Mouse (Mus musculus) gastrocnemius, adult 18-20 months (tissue): ENCODE data around the gene Tbc1d8. TPM values are rescaled to one million over a fixed set of nuclear protein-coding genes. Genes with fewer than 3 reads are reported as not detected.

Experiments used
- DNase-seq: peaks from one replicate; pipeline ENCODE4 v3.0.0; 2021; ENCODE audit warnings: low spot score
- total RNA-seq, 2 experiments: library from RNA; stranded (reverse); gene quantifications; 2 replicates each; pipeline ENCODE4 v1.2.3; 2021

Tbc1d8 gene
- total RNA-seq, 2 experiments from 2014 or later = 8.3 to 9.5 TPM

DNA sequence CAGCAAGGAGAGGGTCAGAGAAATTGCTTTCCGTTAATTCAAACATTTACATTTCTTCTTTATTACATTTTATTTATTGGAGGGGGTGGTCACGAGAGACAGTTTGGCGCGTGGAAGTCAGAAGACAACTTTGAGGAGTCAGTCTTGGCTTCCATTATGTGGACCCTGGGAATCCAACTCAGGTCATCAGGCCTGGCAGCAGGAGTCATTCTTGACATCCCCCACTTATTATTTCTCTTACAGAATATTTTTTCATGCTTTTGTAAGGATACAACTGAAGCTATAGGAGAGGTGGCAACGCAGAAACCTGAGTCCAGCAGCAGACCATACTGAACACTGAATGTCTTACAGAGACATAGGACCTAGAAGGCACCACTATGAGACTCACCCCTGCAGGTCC is 699 bp upstream of the Tbc1d8 start:
- DNase-seq = no peak

- DNase-seq = no peak
These were observed 293 bp upstream of the Tbc1d8 start for GRCm38 (mm10) chr1:39478896-39479200.

GRCm38 (mm10) chr1:39477064-39477463 is 1.5 kb downstream of the Tbc1d8 start:
- no peak for DNase-seq

DNA sequence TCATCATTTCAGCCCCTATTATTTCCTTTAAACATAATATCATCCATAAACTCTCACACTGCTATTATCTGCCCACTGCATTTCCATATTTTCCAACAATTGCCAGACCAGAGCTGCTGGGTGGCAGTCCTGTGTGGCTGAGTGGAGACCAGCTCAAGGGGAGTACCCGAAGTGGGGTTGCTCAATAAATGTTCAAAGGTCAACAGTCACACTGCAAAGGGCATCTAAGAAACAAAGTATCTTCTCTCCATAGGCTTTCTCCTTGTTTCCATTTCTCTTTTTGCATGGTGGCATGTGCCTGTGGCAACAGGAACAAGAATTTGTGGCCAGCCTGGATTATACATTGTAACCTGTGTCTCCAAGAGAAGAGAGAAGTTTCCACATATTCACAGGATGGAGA is 2.2 kb downstream of the Tbc1d8 start:
- DNase-seq = no peak

GRCm38 (mm10) chr1:39474516-39474915 is 4.0 kb downstream of the Tbc1d8 start:
- no peak for DNase-seq

- no peak for DNase-seq
These were observed 7.2 kb downstream of the Tbc1d8 start for GRCm38 (mm10) chr1:39471298-39471902.

DNA sequence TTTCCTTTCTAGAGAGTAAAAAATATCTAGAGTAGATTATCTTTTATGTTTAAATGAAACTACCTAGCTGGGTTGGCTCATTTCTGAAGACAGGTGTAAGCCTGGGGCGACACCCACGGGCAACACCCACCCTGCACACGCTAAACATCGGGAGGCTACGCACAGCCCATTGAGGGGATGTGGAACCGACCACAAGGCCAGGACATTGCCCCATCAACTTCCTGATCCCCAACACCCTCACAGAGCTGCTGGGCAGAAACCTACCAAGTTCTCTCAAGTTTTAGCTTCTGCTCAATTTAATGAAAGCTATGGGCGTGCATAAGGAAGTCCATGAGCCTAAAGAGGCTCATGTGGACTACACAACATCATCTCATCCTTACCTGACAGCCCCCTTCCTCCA is 9.6 kb downstream of the Tbc1d8 start:
- no peak for DNase-seq

GRCm38 (mm10) chr1:39466526-39466925 is 12.0 kb downstream of the Tbc1d8 start:
- no peak for DNase-seq

GRCm38 (mm10) chr1:39464760-39465159 is 13.8 kb downstream of the Tbc1d8 start:
- no peak for DNase-seq

- no peak for DNase-seq
These were observed 15.6 kb downstream of the Tbc1d8 start for GRCm38 (mm10) chr1:39462937-39463444.

DNA sequence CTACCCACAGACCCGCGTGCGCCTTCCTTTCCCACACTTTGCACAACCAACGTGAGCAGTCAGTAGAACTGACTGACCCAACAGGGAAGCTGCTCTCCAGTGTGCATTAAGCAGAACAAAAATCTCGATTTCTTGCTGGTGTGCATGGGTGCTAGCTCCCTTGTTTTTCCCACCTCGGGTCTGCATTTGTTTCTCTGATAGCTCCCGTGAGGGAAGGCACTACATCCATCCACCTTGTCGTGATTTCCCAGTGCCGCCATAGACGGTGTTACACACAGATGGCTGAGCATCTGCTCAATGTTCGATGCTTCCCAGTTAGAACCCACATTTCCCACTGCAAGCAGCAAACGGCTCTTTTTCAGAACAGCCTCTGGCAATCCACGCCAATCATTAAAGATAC is 16.5 kb downstream of the Tbc1d8 start:
- no peak for DNase-seq

- DNase-seq = no peak
These were observed 18.1 kb downstream of the Tbc1d8 start for GRCm38 (mm10) chr1:39460495-39460894.

DNA sequence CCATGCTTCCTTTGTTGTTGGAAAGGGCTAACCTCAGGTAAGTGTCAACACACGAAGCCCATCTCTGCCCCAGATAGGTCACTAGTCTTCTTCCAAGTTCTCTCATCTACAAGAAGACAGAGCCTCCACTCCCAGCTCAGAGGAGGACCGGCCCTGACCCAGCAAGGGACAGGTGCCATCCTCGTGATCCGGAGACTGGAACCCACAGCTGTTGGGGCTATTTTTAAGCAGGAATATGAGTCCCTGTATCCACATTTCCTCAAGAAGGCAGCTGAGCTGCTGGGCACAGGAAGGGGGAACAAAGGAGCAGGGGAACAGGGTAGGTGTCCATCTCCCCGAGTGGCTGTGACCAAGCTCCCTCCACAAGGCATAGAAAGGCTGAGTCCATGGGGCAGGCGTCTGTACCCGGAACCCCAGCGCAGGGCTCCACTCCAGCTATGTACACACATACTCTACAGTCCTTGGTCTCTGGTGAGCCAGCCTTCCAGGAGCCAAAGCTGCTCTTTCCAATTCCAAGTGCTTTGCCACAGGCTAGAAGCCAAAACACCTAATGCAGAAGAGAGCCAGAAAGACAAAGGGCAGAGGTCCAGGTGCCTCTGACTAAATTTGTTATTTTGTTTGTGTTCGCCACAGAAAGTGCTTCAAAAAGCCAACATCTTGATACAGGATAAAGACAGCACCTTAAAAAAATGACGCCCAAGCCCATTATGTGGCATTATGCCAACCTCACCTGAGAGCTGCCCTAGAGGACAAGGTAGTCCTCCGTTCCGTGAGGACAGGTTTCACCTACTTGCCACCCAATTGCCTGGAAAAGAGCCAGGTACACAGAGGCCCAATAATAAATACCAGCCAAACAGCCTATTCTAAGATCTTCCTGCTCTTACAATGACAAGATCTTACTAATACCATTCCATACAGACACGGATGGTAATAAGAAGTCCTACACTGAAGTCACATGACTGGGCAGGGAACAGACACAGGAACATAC is 20.4 kb downstream of the Tbc1d8 start:
- DNase-seq = peak; percentile 79

- DNase-seq = no peak
These were observed 22.1 kb downstream of the Tbc1d8 start for GRCm38 (mm10) chr1:39456421-39456853.

GRCm38 (mm10) chr1:39455350-39456023 is 23.1 kb downstream of the Tbc1d8 start:
- no peak for DNase-seq

GRCm38 (mm10) chr1:39454783-39455175 is 23.8 kb downstream of the Tbc1d8 start:
- peak; percentile 36 for DNase-seq

- DNase-seq = no peak
These were observed 24.3 kb downstream of the Tbc1d8 start for GRCm38 (mm10) chr1:39454108-39454782.

GRCm38 (mm10) chr1:39452203-39452602 is 26.4 kb downstream of the Tbc1d8 start:
- no peak for DNase-seq

GRCm38 (mm10) chr1:39450069-39450728 is 28.4 kb downstream of the Tbc1d8 start:
- DNase-seq = no peak

GRCm38 (mm10) chr1:39449251-39449790 is 29.2 kb downstream of the Tbc1d8 start:
- peak; percentile 46 for DNase-seq

- DNase-seq = no peak
These were observed 29.7 kb downstream of the Tbc1d8 start for GRCm38 (mm10) chr1:39448819-39449218.
